Mouse (Mus musculus) lung, embryonic 16.5 days (tissue): Measurements from ENCODE around the gene 4930451I11Rik. TPM values are rescaled to one million over a fixed set of nuclear protein-coding genes. Genes with fewer than 3 reads are reported as not detected.

ENCODE experiments used
- ATAC-seq: fragments of 200-750 bp; cut with Nextera tagmentation; 2 replicates; pipeline ENCODE4 v1.8.0; 2017; ENCODE audit warnings: low read depth, mild to moderate bottlenecking, moderate library complexity
- H3K27ac ChIP-seq: fragments of 300-500 bp; sonication (generic); 2 replicates; pipeline ENCODE4 v1.5.1; 2014; ENCODE audit warnings: mild to moderate bottlenecking, control low read depth, low read length
- H3K27me3 ChIP-seq: fragments of 300-500 bp; sonication (generic); 2 replicates; pipeline ENCODE4 v1.6.1; 2014; ENCODE audit warnings: low read depth, low read length, mixed read lengths; ENCODE audit not compliant: control insufficient read depth, insufficient read depth
- H3K36me3 ChIP-seq: fragments of 300-500 bp; sonication (generic); 2 replicates; pipeline ENCODE4 v1.6.1; 2014; ENCODE audit warnings: low read length; ENCODE audit not compliant: control insufficient read depth, insufficient read depth
- H3K4me1 ChIP-seq: fragments of 300-500 bp; sonication (generic); replicated peaks from 2 replicates; pipeline ENCODE4 v1.6.1; 2014; ENCODE audit warnings: low read length, mixed read lengths; ENCODE audit not compliant: control insufficient read depth, insufficient read depth
- H3K4me2 ChIP-seq: fragments of 300-500 bp; sonication (generic); 2 replicates; pipeline ENCODE4 v1.6.1; 2014; ENCODE audit warnings: low read depth, low read length, control low read depth
- H3K4me3 ChIP-seq: fragments of 300-500 bp; sonication (generic); 2 replicates; pipeline ENCODE4 v1.5.1; 2014; ENCODE audit warnings: mild to moderate bottlenecking, low read length, control low read depth
- H3K9ac ChIP-seq: fragments of 300-500 bp; sonication (generic); 2 replicates; pipeline ENCODE4 v1.6.1; 2014; ENCODE audit warnings: low read length, control low read depth
- H3K9me3 ChIP-seq: fragments of 300-500 bp; sonication (generic); 2 replicates; pipeline ENCODE4 v1.6.1; 2016; ENCODE audit warnings: low read length; ENCODE audit not compliant: control insufficient read depth
- WGBS: fragments of 180-500 bp; shearing (Covaris S2); extraction: QIAGEN DNeasy Blood & Tissue Kit; methylation state at CpG from one replicate; pipeline ENCODE4 v1.1.7; 2014; 5-methylcytosine and 5-hydroxymethylcytosine counted together
- polyA plus RNA-seq: library from polyadenylated mRNA; unstranded; fragments of >200 nt; fragmentation: Nextera tagmentation; extraction: Ambion mirVana; gene quantifications from 2 replicates; pipeline ENCODE4 v1.2.1, GENCODE M21; 2015

The 4930451I11Rik gene
- polyA plus RNA-seq, 1 experiment from 2014 or later = not detected

DNA sequence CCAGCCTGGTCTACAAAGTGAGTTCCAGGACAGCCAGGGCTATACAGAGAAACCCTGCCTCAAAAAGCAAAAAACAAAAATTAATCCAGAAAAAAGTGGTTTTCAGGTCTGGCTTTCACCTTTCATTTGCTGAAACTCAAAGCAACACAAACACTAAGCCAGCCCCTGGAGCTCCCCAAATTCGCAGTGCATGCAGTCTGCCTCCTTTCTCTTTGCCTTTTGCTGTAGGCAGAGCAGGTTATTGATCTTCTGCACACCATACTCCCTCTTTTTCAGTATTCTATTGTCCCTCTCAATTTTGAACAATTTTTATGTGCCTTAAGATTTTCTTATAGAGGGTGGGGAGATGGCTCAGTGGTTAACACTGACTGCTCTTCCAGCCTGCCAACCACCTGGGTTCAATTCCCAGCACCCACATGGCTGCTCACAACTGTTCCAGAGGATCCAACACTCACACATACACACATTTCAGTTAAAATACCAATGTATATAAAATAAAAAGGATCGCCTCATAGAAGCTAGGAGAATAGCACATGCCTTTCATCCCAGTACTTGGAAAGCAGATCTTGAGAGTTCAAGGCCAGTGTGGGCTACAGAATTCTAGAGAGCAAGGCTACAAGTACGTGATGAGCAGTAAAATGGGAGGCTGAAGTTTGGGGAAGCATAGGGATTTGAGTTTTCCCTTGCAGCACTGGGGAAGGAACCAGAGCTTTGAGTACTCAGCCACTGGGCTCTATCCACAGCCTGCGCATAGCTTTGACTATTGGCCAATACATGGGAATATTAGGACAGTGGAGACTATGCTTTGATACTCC, 37.8 kb downstream of the 4930451I11Rik start:
- no peak overlapping the region for H3K27ac ChIP-seq
- H3K9ac ChIP-seq = no peak overlapping the region
- peaks cover 36% of the 10 kb centered on the region for H3K36me3 ChIP-seq
- no peaks in the 10 kb centered on the region for H3K9me3 ChIP-seq
- H3K4me1 ChIP-seq = peaks cover 28% of the 10 kb centered on the region
- H3K27me3 ChIP-seq = no peaks in the 10 kb centered on the region
- no peak overlapping the region for H3K4me3 ChIP-seq
- ATAC-seq = no peak
- H3K4me2 ChIP-seq = no peak overlapping the region
- 74% methylated on average over 4 of the region's 4 CpGs for WGBS

GRCm38 (mm10) chr7:126792721-126793443, 38.6 kb downstream of the 4930451I11Rik start:
- 16% methylated on average over 11 of the region's 11 CpGs for WGBS
- no peak for ATAC-seq
- peaks cover 25% of the 10 kb centered on the region for H3K4me1 ChIP-seq

GRCm38 (mm10) chr7:126791851-126792720, 39.4 kb downstream of the 4930451I11Rik start, which contains the start of gene Ppp4c:
Gene Ppp4c, minus strand, starts transcription at chr7:126792496.
- no peaks in the 10 kb centered on the region for H3K9me3 ChIP-seq
- no peaks in the 10 kb centered on the region for H3K27me3 ChIP-seq
- H3K36me3 ChIP-seq = peaks cover 51% of the 10 kb centered on the region
- under 1% methylated on average over 73 of the region's 83 CpGs for WGBS
- H3K4me1 ChIP-seq = peaks cover 17% of the 10 kb centered on the region
- peak within 1 kb of the TSS; percentile 97 for H3K27ac ChIP-seq
- H3K4me3 ChIP-seq = peak within 1 kb of the TSS; percentile 94
- peak within 1 kb of the TSS; percentile 95 for H3K9ac ChIP-seq
- H3K4me2 ChIP-seq = peak within 1 kb of the TSS; percentile 80
- peak; percentile 95 for ATAC-seq

More at GRCm38 (mm10) chr7:126792721-126793443, 38.6 kb downstream of the 4930451I11Rik start:
- Histone ChIP-seq H3K9me3 (no peaks in the 10 kb centered on the region), H3K36me3 (peaks cover 44% of the 10 kb centered on the region), H3K27me3 (no peaks in the 10 kb centered on the region), H3K4me2 (peak overlapping the region; percentile 68), H3K27ac (peak overlapping the region; percentile 97), H3K9ac (peak overlapping the region; percentile 64), H3K4me3 (peak overlapping the region; percentile 94)

- H3K4me2 ChIP-seq = no peak overlapping the region
- no peaks in the 10 kb centered on the region for H3K9me3 ChIP-seq
- no peak overlapping the region for H3K9ac ChIP-seq
- H3K36me3 ChIP-seq = peaks cover 54% of the 10 kb centered on the region
- H3K27me3 ChIP-seq = no peaks in the 10 kb centered on the region
- no peak overlapping the region for H3K27ac ChIP-seq
- WGBS = 86% methylated on average over 4 of the region's 4 CpGs
- H3K4me3 ChIP-seq = no peak overlapping the region
- H3K4me1 ChIP-seq = peaks cover 13% of the 10 kb centered on the region
- ATAC-seq = no peak
Observed at GRCm38 (mm10) chr7:126789141-126789540, 42.3 kb downstream of the 4930451I11Rik start.

GRCm38 (mm10) chr7:126786142-126786541, 45.3 kb downstream of the 4930451I11Rik start:
- WGBS = 90% methylated on average over 14 of the region's 14 CpGs
- Histone ChIP-seq H3K9me3 (no peaks in the 10 kb centered on the region), H3K36me3 (peaks cover 60% of the 10 kb centered on the region)

GRCm38 (mm10) chr7:126785056-126785455, 46.4 kb downstream of the 4930451I11Rik start:
- Histone ChIP-seq H3K27ac (no peak overlapping the region), H3K27me3 (no peaks in the 10 kb centered on the region), H3K4me3 (no peak overlapping the region), H3K4me1 (peaks cover 11% of the 10 kb centered on the region), H3K9ac (no peak overlapping the region), H3K9me3 (no peaks in the 10 kb centered on the region), H3K36me3 (peaks cover 58% of the 10 kb centered on the region), H3K4me2 (no peak overlapping the region)
- WGBS = 69% methylated on average over 4 of the region's 4 CpGs
- no peak for ATAC-seq

More at GRCm38 (mm10) chr7:126786142-126786541, 45.3 kb downstream of the 4930451I11Rik start:
- Histone ChIP-seq H3K27ac (no peak overlapping the region), H3K4me1 (peaks cover 12% of the 10 kb centered on the region), H3K27me3 (no peaks in the 10 kb centered on the region), H3K4me2 (no peak overlapping the region), H3K9ac (no peak overlapping the region), H3K4me3 (no peak overlapping the region)
- no peak for ATAC-seq

DNA sequence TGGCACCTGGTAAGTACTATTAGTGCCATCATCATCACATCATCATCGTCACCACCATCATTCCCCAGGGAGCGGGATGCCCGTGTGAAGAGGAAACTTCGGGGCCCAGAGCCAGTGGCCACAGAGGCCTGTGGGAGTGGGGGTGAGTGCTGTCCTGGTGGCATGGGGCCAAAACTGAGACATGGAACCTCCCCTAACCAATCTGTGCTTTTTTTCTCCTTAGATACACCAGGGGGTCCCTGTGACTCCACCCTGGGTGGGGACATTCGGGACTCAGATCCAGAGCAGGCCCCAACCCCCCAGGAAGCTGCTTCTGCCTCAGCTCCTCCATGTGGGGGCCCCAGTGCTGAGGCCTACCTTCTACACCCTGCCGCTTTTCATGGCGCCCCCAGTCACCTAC, 47.0 kb downstream of the 4930451I11Rik start:
- H3K4me3 ChIP-seq = no peak overlapping the region
- H3K4me2 ChIP-seq = no peak overlapping the region
- peaks cover 17% of the 10 kb centered on the region for H3K4me1 ChIP-seq
- ATAC-seq = no peak
- no peaks in the 10 kb centered on the region for H3K27me3 ChIP-seq
- H3K27ac ChIP-seq = no peak overlapping the region
- no peaks in the 10 kb centered on the region for H3K9me3 ChIP-seq
- WGBS = 75% methylated on average over 7 of the region's 7 CpGs
- H3K9ac ChIP-seq = no peak overlapping the region
- peaks cover 54% of the 10 kb centered on the region for H3K36me3 ChIP-seq

DNA sequence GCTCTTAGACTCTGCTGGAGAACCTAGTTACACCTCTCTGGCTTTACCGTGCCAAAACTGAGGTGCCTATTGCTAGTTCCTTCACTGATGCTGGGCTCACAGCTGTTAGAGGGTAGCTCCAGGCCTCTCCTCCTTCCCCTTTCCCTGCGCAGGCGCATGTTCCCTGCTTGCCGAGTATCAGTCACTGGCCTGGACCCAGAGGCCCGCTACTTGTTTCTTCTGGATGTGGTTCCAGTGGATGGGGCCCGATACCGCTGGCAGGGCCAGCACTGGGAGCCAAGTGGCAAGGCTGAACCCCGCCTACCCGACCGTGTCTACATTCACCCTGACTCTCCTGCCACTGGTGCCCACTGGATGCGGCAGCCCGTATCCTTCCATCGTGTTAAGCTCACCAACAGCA, 48.7 kb downstream of the 4930451I11Rik start:
- no peak overlapping the region for H3K4me2 ChIP-seq
- no peak for ATAC-seq
- peaks cover 43% of the 10 kb centered on the region for H3K36me3 ChIP-seq
- H3K9me3 ChIP-seq = no peaks in the 10 kb centered on the region
- H3K4me3 ChIP-seq = no peak overlapping the region
- no peak overlapping the region for H3K27ac ChIP-seq
- H3K27me3 ChIP-seq = no peaks in the 10 kb centered on the region
- peaks cover 23% of the 10 kb centered on the region for H3K4me1 ChIP-seq
- 76% methylated on average over 13 of the region's 13 CpGs for whole genome bisulfite sequencing
- no peak overlapping the region for H3K9ac ChIP-seq
